Mouse (Mus musculus) erythroid progenitor cell, adult 5-6 weeks (primary cell): ENCODE results near the gene Fzr1. TPM values are rescaled to one million over a fixed set of nuclear protein-coding genes. Genes with fewer than 3 reads are reported as not detected.
A peak's percentile ranks its signal among the peaks of the same experiment; 100 is the strongest.

ENCODE experiments used
- ATAC-seq: replicated peaks from 2 replicates; pipeline ENCODE4 v1.8.0; 2016; ENCODE audit warnings: moderate number of reproducible peaks, mild to moderate bottlenecking, moderate TSS enrichment, inconsistent platforms; ENCODE audit not compliant: poor library complexity, low FRiP score, severe bottlenecking
- total RNA-seq, 2 experiments: library from RNA; stranded (forward) in 1 of 2; stranded (reverse) in 1 of 2; fragments of 150-400 nt in 1 of 2; fragments of 186-747, 209-891 nt in 1 of 2; gene quantifications; 2 replicates each; pipeline versions ENCODE4 v1.2.3 to v1.2.4; 2015 to 2017; ENCODE audit warnings: low replicate concordance in 2 of 2

The Fzr1 gene
- total RNA-seq, 2 experiments from 2014 or later, result 235 to 266 TPM

GRCm38 (mm10) chr10:81388505-81389055 lies 10.3 kb upstream of the Fzr1 start, which contains the start of gene Gm48552:
TSS of gene Gm48552 (plus strand) at chr10:81389005.
- ATAC-seq, result no peak

GRCm38 (mm10) chr10:81387716-81388115 lies 9.4 kb upstream of the Fzr1 start:
- ATAC-seq, result no peak

- no peak for ATAC-seq
Measured at GRCm38 (mm10) chr10:81385603-81386306, 7.4 kb upstream of the Fzr1 start.

GRCm38 (mm10) chr10:81384605-81384982 lies 6.3 kb upstream of the Fzr1 start:
- no peak for ATAC-seq

GRCm38 (mm10) chr10:81383802-81384604 lies 5.7 kb upstream of the Fzr1 start, which contains the start of the genes Dohh and Gm48551:
TSS of gene Dohh (plus strand) at chr10:81384428.
TSS of gene Gm48551 (plus strand) at chr10:81384466.
- ATAC-seq, result peak; percentile 74

- peak; percentile 67 for ATAC-seq
Measured at GRCm38 (mm10) chr10:81382039-81382438, 3.7 kb upstream of the Fzr1 start.

GRCm38 (mm10) chr10:81379809-81380378 lies 1.6 kb upstream of the Fzr1 start:
- ATAC-seq, result no peak

- ATAC-seq, result no peak
Measured at GRCm38 (mm10) chr10:81379183-81379553, 852 bp upstream of the Fzr1 start.

GRCm38 (mm10) chr10:81378553-81379182 lies 352 bp upstream of the Fzr1 start:
- ATAC-seq, result peak; percentile 68

GRCm38 (mm10) chr10:81377362-81377664 lies 1.0 kb downstream of the Fzr1 start:
- ATAC-seq, result no peak

GRCm38 (mm10) chr10:81376561-81377361 lies 1.6 kb downstream of the Fzr1 start:
- ATAC-seq, result 0 out of 2 replicates have a peak, but pooled peaks have one; percentile 10

GRCm38 (mm10) chr10:81375322-81375721 lies 3.0 kb downstream of the Fzr1 start:
- ATAC-seq, result no peak

GRCm38 (mm10) chr10:81367207-81367495 lies 11.2 kb downstream of the Fzr1 start:
- no peak for ATAC-seq

GRCm38 (mm10) chr10:81366477-81367206 lies 11.7 kb downstream of the Fzr1 start:
- ATAC-seq, result 0 out of 2 replicates have a peak, but pooled peaks have one; percentile 0

GRCm38 (mm10) chr10:81365672-81366476 lies 12.4 kb downstream of the Fzr1 start, which contains the start of gene 4930404N11Rik:
TSS of gene 4930404N11Rik (minus strand) at chr10:81365816.
- ATAC-seq, result peak; percentile 3

GRCm38 (mm10) chr10:81365073-81365472 lies 13.2 kb downstream of the Fzr1 start:
- ATAC-seq, result peak; percentile 9

- 0 out of 2 replicates have a peak, but pooled peaks have one; percentile 0 for ATAC-seq
Measured at GRCm38 (mm10) chr10:81364666-81365065, 13.7 kb downstream of the Fzr1 start.
